Mouse (Mus musculus): ENCODE measurements around the gene Nkain2. TPM values are rescaled to one million over a fixed set of nuclear protein-coding genes. Genes with fewer than 3 reads are reported as not detected.

Gene Nkain2
- total RNA-seq, 2 experiments from 2014 or later: 0.90 to 1.00 TPM

- DNase-seq: no peak
- intact Hi-C loops (cut with DNase I; ENCODE audit: low total_unique reads): no loop called here
Measured at GRCm38 (mm10) chr10:32602798-32603197, 287.5 kb downstream of the Nkain2 start.

- intact Hi-C loops (cut with DNase I; ENCODE audit: low total_unique reads): no loop called here
- no peak for DNase-seq
Measured at GRCm38 (mm10) chr10:32594998-32595397, 295.3 kb downstream of the Nkain2 start.

- no peak for DNase-seq
- intact Hi-C loops (cut with DNase I; ENCODE audit: low total_unique reads): no loop called here
Measured at GRCm38 (mm10) chr10:32577276-32577580, 313.0 kb downstream of the Nkain2 start.

GRCm38 (mm10) chr10:32576559-32577275 lies 313.5 kb downstream of the Nkain2 start:
- no peak for DNase-seq
- intact Hi-C loops (cut with DNase I; ENCODE audit: low total_unique reads): no loop called here

GRCm38 (mm10) chr10:32557673-32558072 lies 332.6 kb downstream of the Nkain2 start:
- intact Hi-C loops (cut with DNase I; ENCODE audit: low total_unique reads): no loop called here
- no peak for DNase-seq

GRCm38 (mm10) chr10:32536057-32536456 lies 354.2 kb downstream of the Nkain2 start:
- DNase-seq: no peak
- intact Hi-C loops (cut with DNase I; ENCODE audit: low total_unique reads): no loop called here

GRCm38 (mm10) chr10:32510821-32511220 lies 379.4 kb downstream of the Nkain2 start:
- intact Hi-C loops (cut with DNase I; ENCODE audit: low total_unique reads): no loop called here
- no peak for DNase-seq

- intact Hi-C loops (cut with DNase I; ENCODE audit: low total_unique reads): no loop called here
- no peak for DNase-seq
Measured at GRCm38 (mm10) chr10:32494591-32495182, 395.6 kb downstream of the Nkain2 start.

GRCm38 (mm10) chr10:32493600-32493999 lies 396.7 kb downstream of the Nkain2 start:
- intact Hi-C loops (cut with DNase I; ENCODE audit: low total_unique reads): no loop called here
- DNase-seq: no peak

- intact Hi-C loops (cut with DNase I; ENCODE audit: low total_unique reads): no loop called here
Measured at GRCm38 (mm10) chr10:32462726-32463125, 427.5 kb downstream of the Nkain2 start.

GRCm38 (mm10) chr10:32439932-32440519 lies 450.2 kb downstream of the Nkain2 start:
- intact Hi-C loops (cut with DNase I; ENCODE audit: low total_unique reads): no loop called here

More at GRCm38 (mm10) chr10:32462726-32463125, 427.5 kb downstream of the Nkain2 start:
- no peak for DNase-seq

GRCm38 (mm10) chr10:32414228-32414627 lies 476.0 kb downstream of the Nkain2 start:
- DNase-seq: no peak
- intact Hi-C loops (cut with DNase I; ENCODE audit: low total_unique reads): no loop called here

More at GRCm38 (mm10) chr10:32439932-32440519, 450.2 kb downstream of the Nkain2 start:
- no peak for DNase-seq

GRCm38 (mm10) chr10:32411331-32411730 lies 478.9 kb downstream of the Nkain2 start:
- no peak for DNase-seq
- intact Hi-C loops (cut with DNase I; ENCODE audit: low total_unique reads): no loop called here

GRCm38 (mm10) chr10:32400961-32401360 lies 489.3 kb downstream of the Nkain2 start:
- intact Hi-C loops (cut with DNase I; ENCODE audit: low total_unique reads): no loop called here

GRCm38 (mm10) chr10:32393859-32394521 lies 496.3 kb downstream of the Nkain2 start:
- intact Hi-C loops (cut with DNase I; ENCODE audit: low total_unique reads): no loop called here
- DNase-seq: no peak

More at GRCm38 (mm10) chr10:32400961-32401360, 489.3 kb downstream of the Nkain2 start:
- no peak for DNase-seq

- DNase-seq: no peak
- intact Hi-C loops (cut with DNase I; ENCODE audit: low total_unique reads): no loop called here
Measured at GRCm38 (mm10) chr10:32393326-32393725, 496.9 kb downstream of the Nkain2 start.

GRCm38 (mm10) chr10:32312754-32313153 lies 577.5 kb downstream of the Nkain2 start:
- DNase-seq: no peak
- intact Hi-C loops (cut with DNase I; ENCODE audit: low total_unique reads): no loop called here

GRCm38 (mm10) chr10:32301024-32301597 lies 589.2 kb downstream of the Nkain2 start:
- DNase-seq: no peak
- intact Hi-C loops (cut with DNase I; ENCODE audit: low total_unique reads): no loop called here

- intact Hi-C loops (cut with DNase I; ENCODE audit: low total_unique reads): no loop called here
- DNase-seq: no peak
Measured at GRCm38 (mm10) chr10:32290487-32290886, 599.8 kb downstream of the Nkain2 start.

- intact Hi-C loops (cut with DNase I; ENCODE audit: low total_unique reads): no loop called here
- no peak for DNase-seq
Measured at GRCm38 (mm10) chr10:32283690-32284089, 606.6 kb downstream of the Nkain2 start.

Measured in gastrocnemius, postnatal 14 days (tissue).